Mouse (Mus musculus): Measurements from ENCODE around the gene Car1.
"Not testable (repeated sequence)": the region's sequence is repeated elsewhere in the genome, so short reads cannot be mapped to it uniquely, and the experiment has no call there.

The Car1 gene

DNA sequence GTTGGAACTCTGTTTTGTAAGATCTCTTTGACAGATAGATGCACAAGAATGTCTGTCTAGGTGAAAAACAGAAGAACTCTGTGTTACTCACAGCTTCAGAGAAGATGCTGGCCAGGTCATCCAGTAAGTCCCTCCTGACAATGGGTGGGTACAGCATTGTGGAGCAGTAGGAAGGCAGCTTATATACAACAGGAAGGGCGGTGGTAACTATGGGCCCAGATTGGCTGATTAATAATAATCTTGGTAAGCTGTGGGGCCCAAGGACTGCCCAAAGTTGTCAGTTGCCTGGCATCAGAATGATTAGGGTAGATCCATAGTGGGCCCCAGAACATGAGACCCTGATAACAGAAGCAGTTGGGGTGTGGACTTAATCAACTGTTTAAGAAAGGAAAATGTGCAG, at the start of gene Car1:
TSS of gene Car1 (minus strand) at position 158 of the 400 bp plus-strand sequence.
- DNase-seq: no peak

- DNase-seq: no peak
Observed at GRCm38 (mm10) chr3:14857874-14858273, 49.7 kb upstream of the Car1 start.

DNA sequence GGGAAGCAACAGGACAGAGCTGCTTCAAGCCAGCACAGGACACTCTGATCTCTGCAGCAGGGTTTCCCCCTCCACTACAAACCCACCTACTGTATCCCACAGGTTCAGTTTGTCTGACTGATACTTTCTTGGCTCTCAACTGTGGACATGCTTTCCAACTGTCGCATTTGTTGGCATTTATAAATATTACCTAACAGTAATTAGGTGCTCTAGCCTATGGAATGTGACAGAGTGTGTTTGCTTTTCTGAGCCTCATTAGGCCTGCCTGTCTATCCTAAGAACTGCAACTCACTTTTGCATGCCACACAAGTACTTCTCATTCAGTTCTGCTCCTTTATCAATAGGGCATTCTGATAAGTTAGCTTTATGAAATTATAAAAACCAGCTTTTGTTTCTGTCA, 46.3 kb upstream of the Car1 start:
- no peak for DNase-seq

- DNase-seq: no peak
Observed at GRCm38 (mm10) chr3:14853966-14854365, 45.8 kb upstream of the Car1 start.

DNA sequence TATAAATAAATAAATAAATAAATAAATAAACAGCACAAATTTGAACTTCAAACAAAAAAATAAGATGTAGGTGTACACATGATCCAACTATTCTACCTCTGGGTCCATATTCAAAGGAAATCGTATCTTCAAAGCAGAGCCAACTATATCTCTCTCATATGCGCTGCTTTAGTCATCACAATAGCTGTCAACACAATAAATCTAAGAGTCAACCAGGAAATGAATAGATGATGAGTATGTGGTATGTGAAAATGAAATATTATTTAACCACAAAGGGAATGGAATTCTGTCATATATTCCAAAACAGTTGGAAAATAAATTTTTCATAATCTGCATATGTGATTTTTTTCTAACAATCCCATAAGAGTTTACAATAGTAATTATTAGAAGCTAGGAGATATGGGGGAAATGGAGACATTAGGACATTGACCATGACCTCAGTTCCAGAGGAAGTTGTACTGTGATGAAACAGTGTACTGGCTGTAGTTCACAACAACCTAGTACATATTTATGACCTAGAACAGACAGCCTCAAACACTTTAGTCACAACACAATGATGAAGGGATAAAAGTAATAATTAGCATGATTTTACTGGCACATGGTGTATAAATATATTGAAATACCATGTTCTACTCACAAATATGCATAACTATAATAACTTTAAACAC, 40.6 kb upstream of the Car1 start:
- no peak for DNase-seq

DNA sequence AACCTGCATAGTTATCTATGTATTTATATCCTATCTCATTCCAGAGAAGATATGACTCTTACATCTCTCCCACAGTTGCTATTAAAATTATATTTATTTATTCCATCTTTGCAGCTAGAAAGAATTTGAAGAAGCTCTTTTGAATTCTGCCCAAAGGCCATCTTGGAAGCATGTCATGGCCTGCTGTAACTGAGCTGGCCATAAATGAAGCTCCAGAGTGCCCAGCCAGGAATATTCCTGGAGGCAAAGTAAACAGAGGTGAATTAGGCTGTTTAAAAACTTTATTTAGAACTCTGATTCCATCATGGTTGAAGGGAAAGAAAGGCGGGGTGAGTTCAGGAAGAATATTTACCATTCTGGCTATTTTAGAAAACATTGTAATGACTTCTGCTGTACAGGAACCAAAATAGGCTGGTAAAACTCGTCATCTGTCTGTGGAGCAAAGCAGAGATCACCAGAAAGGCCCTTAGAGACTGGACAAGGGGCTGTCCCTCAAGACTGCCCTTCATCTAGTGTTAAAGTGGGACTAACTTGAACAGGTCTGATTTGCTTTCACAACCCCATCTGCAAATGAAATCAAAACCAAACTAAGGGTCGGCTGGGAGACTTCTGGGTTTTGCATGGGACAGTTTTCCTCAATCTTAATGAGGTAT, 31.4 kb upstream of the Car1 start:
- DNase-seq: no peak

DNA sequence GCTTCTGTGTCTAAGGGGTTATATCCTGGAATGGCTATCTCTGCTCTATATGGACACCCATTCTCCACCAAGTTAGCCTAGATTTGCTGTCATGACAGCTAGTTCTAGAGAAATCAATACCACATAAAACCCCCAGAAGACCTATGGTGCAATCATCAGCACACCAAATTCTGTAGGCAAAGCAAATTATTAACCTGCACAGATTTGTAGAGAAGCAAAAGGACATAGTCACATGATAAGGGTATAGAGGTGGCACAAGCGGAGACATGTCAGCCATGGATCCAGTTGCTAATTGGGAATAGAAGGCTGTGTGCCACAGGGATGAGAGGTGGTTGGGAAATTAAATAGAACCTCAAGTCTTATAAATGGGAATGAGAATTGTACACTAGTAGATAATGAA, 30.8 kb upstream of the Car1 start:
- DNase-seq: no peak

- DNase-seq: no peak
Observed at GRCm38 (mm10) chr3:14832766-14833165, 24.6 kb upstream of the Car1 start.

DNA sequence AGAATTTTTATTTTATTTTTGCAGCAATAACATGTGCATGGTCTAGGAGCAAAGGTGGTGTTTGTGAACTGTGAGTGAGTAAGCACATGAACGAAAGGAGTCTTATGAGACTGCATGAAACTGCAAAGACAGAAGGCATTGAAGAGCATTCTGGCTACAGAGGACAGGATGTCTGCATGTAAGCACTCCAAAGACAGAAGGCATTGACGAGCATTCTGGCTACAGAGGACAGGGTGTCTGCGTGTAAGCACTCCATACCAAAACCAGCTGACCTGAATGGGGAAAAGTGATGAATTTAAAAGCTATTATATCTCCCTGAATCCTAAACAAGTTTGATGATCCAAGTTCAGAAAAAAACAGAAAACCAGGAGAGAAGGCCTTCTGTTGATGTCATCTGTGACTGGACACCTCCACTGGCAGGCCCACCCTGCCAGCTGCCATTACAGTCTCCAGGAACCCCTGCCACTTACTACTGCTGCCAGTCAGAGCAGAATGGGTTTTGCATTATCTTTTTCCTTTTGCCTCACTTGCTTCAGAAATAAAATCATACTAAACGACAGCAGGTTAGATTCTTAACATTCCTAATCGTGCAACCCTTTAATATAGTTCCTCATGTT, 23.2 kb upstream of the Car1 start:
- DNase-seq: no peak

- DNase-seq: no peak
Observed at GRCm38 (mm10) chr3:14828896-14829295, 20.7 kb upstream of the Car1 start.

DNA sequence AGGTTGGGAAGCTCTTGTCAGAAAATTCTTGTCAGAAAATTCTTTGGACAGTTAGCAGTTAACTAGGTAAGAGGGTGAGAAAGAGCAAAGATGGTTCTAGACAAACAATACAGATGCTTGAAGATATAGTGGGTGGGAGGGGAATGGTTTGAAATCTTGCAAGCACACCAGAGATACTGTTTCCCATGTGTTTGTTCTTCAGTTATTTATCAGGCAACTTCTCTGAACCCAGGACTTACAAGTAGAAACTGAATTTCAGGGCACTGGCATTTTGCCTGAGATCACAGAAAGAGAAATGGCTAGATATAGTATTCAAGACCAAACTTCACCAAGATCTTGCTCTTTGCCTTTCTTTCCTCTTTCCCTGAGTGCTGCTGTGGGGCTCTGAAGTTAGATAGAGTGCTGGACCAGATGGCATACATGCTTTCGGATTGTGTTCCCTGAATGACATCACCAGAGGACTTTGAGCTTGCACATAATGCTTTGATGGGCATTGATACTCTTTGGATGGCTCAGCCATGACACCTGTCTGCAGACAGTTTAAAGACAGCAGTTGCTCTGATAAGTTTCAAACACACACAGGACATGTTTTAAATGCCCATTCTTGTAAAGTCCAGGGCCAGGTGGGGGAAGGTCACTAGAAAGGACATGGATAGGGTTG, 11.8 kb upstream of the Car1 start:
- no peak for DNase-seq

GRCm38 (mm10) chr3:14815396-14815795, 7.2 kb upstream of the Car1 start:
- not testable (repeated sequence) for DNase-seq

DNA sequence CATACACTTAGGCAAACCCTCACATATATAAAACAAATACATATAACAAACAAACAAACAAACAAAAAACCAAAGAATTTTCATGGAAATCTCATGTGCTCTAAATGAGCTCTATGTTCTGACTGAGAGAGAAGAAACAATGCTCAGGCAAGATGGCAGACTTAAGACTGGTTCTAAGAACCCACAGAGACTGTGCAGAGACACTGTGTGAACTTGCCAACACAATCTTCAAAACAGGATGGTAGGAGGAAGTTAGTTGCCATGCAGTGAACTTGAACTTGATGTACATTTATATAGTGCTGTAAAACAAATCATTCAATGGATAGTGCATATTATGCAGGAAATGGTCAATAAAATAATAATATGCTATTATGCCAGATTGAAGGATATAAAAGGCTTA, 1.5 kb downstream of the Car1 start:
- no peak for DNase-seq

DNA sequence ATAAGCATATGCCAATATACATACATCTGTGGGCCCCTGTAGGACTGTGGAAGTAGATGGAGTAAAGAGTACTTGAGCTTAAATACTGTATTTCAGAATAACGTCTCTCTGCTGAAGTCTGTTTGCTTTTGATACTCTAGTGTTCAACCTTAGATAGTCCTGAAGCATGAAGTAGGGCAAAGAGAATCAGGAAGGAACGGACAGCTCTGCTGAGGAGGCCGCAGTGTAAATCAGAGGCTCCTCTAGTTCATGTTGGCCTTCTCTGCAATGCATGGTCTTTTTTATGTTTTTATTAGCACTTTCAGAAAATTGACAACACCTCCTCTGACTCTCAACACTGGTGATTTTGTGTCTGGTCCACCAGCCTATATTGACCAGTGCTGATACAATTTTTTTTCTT, 2.2 kb downstream of the Car1 start:
- no peak for DNase-seq

- DNase-seq: no peak
Observed at GRCm38 (mm10) chr3:14804906-14805305, 3.3 kb downstream of the Car1 start.

- DNase-seq: no peak
Observed at GRCm38 (mm10) chr3:14797069-14797468, 11.1 kb downstream of the Car1 start.

GRCm38 (mm10) chr3:14795292-14796020, 12.7 kb downstream of the Car1 start:
- DNase-seq: no peak

GRCm38 (mm10) chr3:14792032-14792431, 16.1 kb downstream of the Car1 start:
- no peak for DNase-seq

DNA sequence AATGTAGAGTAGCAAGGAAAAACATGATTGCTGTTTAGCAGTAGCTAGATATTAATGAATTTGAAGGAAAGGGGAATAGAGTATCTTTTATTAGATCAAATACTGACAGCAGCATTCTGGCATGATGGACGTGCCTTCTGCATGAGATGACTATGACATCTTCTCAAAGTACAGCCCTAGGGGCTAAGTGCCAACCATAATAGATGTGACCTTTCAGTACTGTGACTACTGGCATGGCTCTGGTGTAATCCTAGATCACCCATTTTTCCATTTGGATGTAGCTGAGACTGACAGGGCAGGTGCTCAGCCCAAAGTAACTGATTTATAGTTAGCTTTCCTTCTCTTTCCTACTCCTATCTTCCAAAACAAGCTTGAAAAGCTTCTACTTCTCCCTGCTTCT, 20.6 kb downstream of the Car1 start:
- DNase-seq: no peak

- DNase-seq: no peak
Observed at GRCm38 (mm10) chr3:14787136-14787535, 21.0 kb downstream of the Car1 start.

- DNase-seq: no peak
Observed at GRCm38 (mm10) chr3:14786551-14787079, 21.6 kb downstream of the Car1 start.

DNA sequence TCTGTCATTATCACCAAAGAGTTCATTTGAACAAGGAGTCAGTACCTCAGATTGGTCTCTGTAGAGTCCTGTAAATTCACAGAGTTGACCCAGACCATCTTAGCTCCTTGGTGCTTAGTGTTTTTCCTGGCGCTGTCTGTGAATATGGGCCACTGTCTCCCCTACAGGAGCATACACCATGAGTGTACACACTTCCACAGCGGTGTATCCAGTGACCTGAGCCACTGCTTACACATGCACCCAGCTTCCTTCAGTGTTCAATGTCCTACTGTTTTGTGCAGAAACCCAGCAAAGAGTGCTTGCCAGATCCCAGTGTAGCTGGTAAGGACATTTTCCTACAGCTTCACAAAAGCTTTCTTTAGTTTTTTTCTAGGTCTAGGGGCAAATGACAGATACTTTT, 22.8 kb downstream of the Car1 start:
- no peak for DNase-seq

DNA sequence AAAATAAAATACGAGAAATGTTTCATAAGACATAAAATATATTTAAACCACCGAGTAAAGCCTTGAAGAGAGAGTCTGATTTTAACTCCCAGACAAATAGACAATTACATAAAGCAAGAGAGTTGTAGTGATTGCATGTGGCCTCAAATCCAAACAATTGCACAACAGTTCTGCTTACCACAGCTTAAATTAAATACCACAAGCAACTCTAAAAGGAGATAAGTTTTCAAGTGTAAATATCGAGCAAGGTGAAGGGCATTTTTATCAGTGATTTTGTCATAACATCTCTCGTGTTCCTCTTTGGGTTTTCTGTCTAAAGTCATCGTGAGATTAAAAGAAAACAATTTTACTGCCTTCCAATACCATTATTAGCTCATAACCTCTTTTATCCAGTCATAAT, 25.0 kb downstream of the Car1 start:
- not testable (repeated sequence) for DNase-seq

All from right cerebral cortex, postnatal 4 days (tissue).